Comparison of ENCODE assay signal across 8 mouse cellular contexts in the genomic region with DNA sequence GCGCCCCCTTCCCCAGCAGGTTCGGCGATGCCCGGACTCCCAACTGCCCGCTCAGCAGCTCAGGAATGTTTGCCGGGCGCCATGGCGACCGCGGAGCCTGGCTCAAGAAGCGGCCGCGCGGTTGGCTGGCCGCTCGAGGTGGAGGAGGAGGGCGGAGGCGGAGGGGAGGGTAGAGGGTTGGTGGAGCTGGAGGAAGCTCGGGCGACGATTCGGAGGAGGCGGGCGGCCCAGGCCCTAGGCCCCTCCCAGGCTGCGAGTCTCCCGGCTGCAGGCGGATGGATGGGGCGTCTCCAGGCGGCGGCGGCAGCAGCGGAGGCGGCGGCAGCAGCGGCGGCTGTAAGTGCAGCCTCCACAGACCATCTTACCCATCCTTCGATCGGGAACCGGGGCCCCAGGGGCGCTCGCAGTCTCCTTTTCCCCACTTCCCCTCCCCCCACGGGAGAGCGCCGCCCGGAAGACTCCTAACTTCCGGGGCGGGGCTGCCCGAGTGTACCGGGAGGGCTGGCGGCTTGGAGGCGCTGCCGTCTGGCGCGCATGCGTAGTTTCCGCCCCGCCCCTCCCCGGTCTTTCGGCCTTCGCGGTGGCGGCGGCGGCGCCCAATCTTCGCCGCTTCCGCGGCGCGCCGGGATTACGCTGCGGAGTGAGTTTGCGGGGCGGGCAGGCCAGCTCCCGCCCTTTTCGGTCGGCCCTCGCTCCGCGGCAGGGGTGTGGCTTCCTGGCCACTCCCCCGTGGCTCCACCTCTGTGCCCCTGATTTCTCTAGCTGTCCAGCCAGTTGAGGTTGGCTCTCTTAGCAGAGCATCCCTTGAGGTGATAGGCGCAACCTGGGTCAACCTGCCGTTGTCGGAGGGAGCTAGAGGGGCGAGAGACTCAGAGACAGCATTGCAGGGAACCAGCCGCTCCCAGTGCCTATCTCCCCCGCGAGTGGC. TPM values are rescaled to one million over a fixed set of nuclear protein-coding genes. Genes with fewer than 3 reads are reported as not detected.
DNase-seq lines count a peak whose midpoint lies in the region; ATAC-seq and TF ChIP-seq lines count a peak whose summit lies in the region.

A gene (plus strand): TSS at position 207 of the 928 bp plus-strand sequence.
A gene (minus strand): TSS at position 372 of the 928 bp plus-strand sequence.

- H3K9me3 ChIP-seq in embryonic facial prominence, embryonic 15.5 days (replicated peaks): no peaks in the 10 kb centered on the region
- no peaks in the 10 kb centered on the region for H3K9me3 ChIP-seq in kidney, embryonic 14.5 days (ENCODE audit: control insufficient read depth, low read length)
- H3K9me3 ChIP-seq in limb, embryonic 15.5 days: no peaks in the 10 kb centered on the region

- H3K27me3 ChIP-seq in embryonic facial prominence, embryonic 15.5 days: no peaks in the 10 kb centered on the region
- no peaks in the 10 kb centered on the region for H3K27me3 ChIP-seq in kidney, embryonic 14.5 days (ENCODE audit: control insufficient read depth, insufficient read depth, low read length)
- H3K27me3 ChIP-seq in limb, embryonic 15.5 days: no peaks in the 10 kb centered on the region

- peak within 1 kb of the TSS; percentile 64 for H3K9ac ChIP-seq in embryonic facial prominence, embryonic 15.5 days
- peak within 1 kb of the TSS; percentile 85 for H3K9ac ChIP-seq in kidney, embryonic 14.5 days (ENCODE audit: low read depth, low read length)
- peak within 1 kb of the TSS; percentile 82 for H3K9ac ChIP-seq in limb, embryonic 15.5 days

- H3K4me1 ChIP-seq in bone marrow, adult 2 months (ENCODE audit: control insufficient read depth, insufficient read depth, low read length): peaks cover 3% of the 10 kb centered on the region
- peaks cover 24% of the 10 kb centered on the region for H3K4me1 ChIP-seq in embryonic facial prominence, embryonic 15.5 days
- peaks cover 20% of the 10 kb centered on the region for H3K4me1 ChIP-seq in kidney, embryonic 14.5 days (ENCODE audit: control insufficient read depth, insufficient read depth, low read length)
- peaks cover 24% of the 10 kb centered on the region for H3K4me1 ChIP-seq in limb, embryonic 15.5 days

- H3K36me3 ChIP-seq in embryonic facial prominence, embryonic 15.5 days: peaks cover 5% of the 10 kb centered on the region; the same call in 1 of the 2 replicates
- H3K36me3 ChIP-seq in kidney, embryonic 14.5 days (ENCODE audit: control insufficient read depth, insufficient read depth, low read length): peaks cover 6% of the 10 kb centered on the region; the same call in 1 of the 2 replicates
- 0 out of 2 replicates have a peak, but pooled peaks cover 4% of the 10 kb centered on the region for H3K36me3 ChIP-seq in limb, embryonic 15.5 days

- peak; percentile 99 for ATAC-seq in embryonic facial prominence, embryonic 15.5 days (ENCODE audit: insufficient number of reproducible peaks, low FRiP score, low TSS enrichment, low read depth)
- peak; percentile 99 for ATAC-seq in kidney, embryonic 14.5 days (ENCODE audit: low FRiP score, low TSS enrichment)
- peak; percentile 100 for ATAC-seq in limb, embryonic 15.5 days (ENCODE audit: insufficient number of reproducible peaks, low FRiP score, low TSS enrichment, low read depth)

- H3K27ac ChIP-seq in bone marrow, adult 2 months (ENCODE audit: control insufficient read depth, insufficient read depth, low read depth, low read length, poor library complexity): peak within 1 kb of the TSS; percentile 99
- peak within 1 kb of the TSS; percentile 99 for H3K27ac ChIP-seq in embryonic facial prominence, embryonic 15.5 days (replicated peaks)
- H3K27ac ChIP-seq in kidney, embryonic 14.5 days (ENCODE audit: low read depth, low read length): peak within 1 kb of the TSS; percentile 99
- peak within 1 kb of the TSS; percentile 100 for H3K27ac ChIP-seq in limb, embryonic 15.5 days

- TF ChIP-seq POLR2A in bone marrow, adult 2 months (IDR thresholded peaks at IDR 0.05; ENCODE audit: borderline replicate concordance, control insufficient read depth, low read depth, low read length): peak; percentile 68; the same call in 1 of the 2 replicates

- DNase-seq in 416B (ENCODE audit: low read depth): peak; percentile 94
- peak; percentile 96 to 97 for DNase-seq in heart, adult 9 months (ENCODE audit: low spot score in 2 of 2)
- DNase-seq in monocyte, adult 2 months (ENCODE audit: low read depth in 1 of 2, low spot score in 2 of 2): peak; percentile 86 to 94
- DNase-seq in spleen, postnatal 36 days (ENCODE audit: low spot score in 2 of 2): peak; percentile 94 to 95

- no peak for TF ChIP-seq CTCF in bone marrow, adult 2 months (IDR thresholded peaks at IDR 0.05; ENCODE audit: control insufficient read depth, insufficient read depth, low read length)

- peak within 1 kb of the TSS; percentile 97 for H3K4me3 ChIP-seq in bone marrow, adult 2 months (replicated peaks; ENCODE audit: control insufficient read depth, low read depth, low read length)
- H3K4me3 ChIP-seq in embryonic facial prominence, embryonic 15.5 days (replicated peaks): peak within 1 kb of the TSS; percentile 76
- H3K4me3 ChIP-seq in kidney, embryonic 14.5 days (ENCODE audit: low read length): peak within 1 kb of the TSS; percentile 88
- peak within 1 kb of the TSS; percentile 84 for H3K4me3 ChIP-seq in limb, embryonic 15.5 days

- under 1% methylated on average over 86 of the region's 90 CpGs for WGBS in bone marrow, adult 2 months
- WGBS in embryonic facial prominence, embryonic 15.5 days: under 1% methylated on average over 78 of the region's 90 CpGs
- under 1% methylated on average over 83 of the region's 90 CpGs for WGBS in kidney, embryonic 14.5 days
- WGBS in limb, embryonic 15.5 days: under 1% methylated on average over 74 of the region's 90 CpGs

- peak within 1 kb of the TSS; percentile 58 for H3K4me2 ChIP-seq in embryonic facial prominence, embryonic 15.5 days (replicated peaks)
- H3K4me2 ChIP-seq in kidney, embryonic 14.5 days (replicated peaks; ENCODE audit: low read depth, low read length): peak within 1 kb of the TSS; percentile 78
- peak within 1 kb of the TSS; percentile 69 for H3K4me2 ChIP-seq in limb, embryonic 15.5 days

RNA-seq across cellular contexts. Expression of the first gene that starts in this region (rescaled TPM):
- polyA plus RNA-seq in bone marrow, adult 2 months (2011; ENCODE audit: insufficient read depth, insufficient read length, low replicate concordance, missing spikeins): 42.3 and 78.0 TPM in 2 replicates
- 37.1 and 56.1 TPM in 2 replicates for polyA plus RNA-seq in embryonic facial prominence, embryonic 15.5 days (2015; fragmentation: Nextera tagmentation; extraction: Ambion mirVana)
- 38.9 and 54.5 TPM in 2 replicates for polyA plus RNA-seq in kidney, embryonic 14.5 days (2014; fragmentation: Nextera tagmentation; extraction: Ambion mirVana)
- polyA plus RNA-seq in limb, embryonic 15.5 days (2015; fragmentation: Nextera tagmentation; extraction: Ambion mirVana): 43.2 and 48.6 TPM in 2 replicates

RNA-seq across cellular contexts. Expression of the second gene that starts in this region (rescaled TPM):
- polyA plus RNA-seq in bone marrow, adult 2 months (2011; ENCODE audit: insufficient read depth, insufficient read length, low replicate concordance, missing spikeins): 0.72 and 2.0 TPM in 2 replicates
- polyA plus RNA-seq in embryonic facial prominence, embryonic 15.5 days (2015; fragmentation: Nextera tagmentation; extraction: Ambion mirVana): 6.4 and 8.6 TPM in 2 replicates
- polyA plus RNA-seq in kidney, embryonic 14.5 days (2014; fragmentation: Nextera tagmentation; extraction: Ambion mirVana): 3.2 and 4.9 TPM in 2 replicates
- polyA plus RNA-seq in limb, embryonic 15.5 days (2015; fragmentation: Nextera tagmentation; extraction: Ambion mirVana): 3.5 and 4.2 TPM in 2 replicates

Comparison
In these comparisons a context has a peak if more than half of its experiments do, and no peak if none do; other contexts are left out.
1. Peak in every context shown above with its lines: DNase-seq, ATAC-seq, H3K4me3 ChIP-seq and H3K27ac ChIP-seq.